Mouse (Mus musculus) kidney, postnatal 36 days (tissue): ENCODE measurements at regions not wholly inside any gene's neighbourhood (a gene's known extent, or its start where the extent isn't known, plus 50 kb on each side); places are given as distances from the start of the nearest gene placed in this dataset.

Experiments used
- DNase-seq, 2 experiments: peaks; one replicate each; pipeline ENCODE4 v3.0.0; 2021 to 2022; ENCODE audit warnings: mixed read lengths in 2 of 2

- no peak for DNase-seq
These were observed 385.8 kb upstream of the Zdhhc25 start for GRCm38 (mm10) chr15:88214286-88214685.

- no peak for DNase-seq
These were observed 370.6 kb upstream of the Zdhhc25 start for GRCm38 (mm10) chr15:88229456-88229855.

DNA sequence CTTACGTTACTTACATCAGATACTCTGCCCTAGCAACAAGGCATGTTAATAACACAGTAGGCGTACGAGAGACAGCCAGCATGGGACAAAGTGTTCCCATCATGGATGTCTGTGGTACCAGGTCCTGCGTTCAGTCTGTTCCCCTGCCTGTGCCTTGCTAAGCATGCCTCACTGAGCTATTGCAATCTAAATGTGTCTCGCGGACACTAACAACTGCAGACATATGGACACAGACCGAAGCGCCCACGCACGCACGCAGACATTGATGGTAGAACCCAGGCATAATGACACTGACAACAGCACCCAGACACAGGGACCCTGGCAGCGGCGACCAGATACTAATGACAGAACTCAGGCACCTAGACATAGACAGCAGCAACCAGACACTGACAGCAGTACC lies 355.5 kb upstream of the Zdhhc25 start:
- no peak for DNase-seq

GRCm38 (mm10) chr15:88245496-88246246 lies 354.4 kb upstream of the Zdhhc25 start:
- no peak for DNase-seq

DNA sequence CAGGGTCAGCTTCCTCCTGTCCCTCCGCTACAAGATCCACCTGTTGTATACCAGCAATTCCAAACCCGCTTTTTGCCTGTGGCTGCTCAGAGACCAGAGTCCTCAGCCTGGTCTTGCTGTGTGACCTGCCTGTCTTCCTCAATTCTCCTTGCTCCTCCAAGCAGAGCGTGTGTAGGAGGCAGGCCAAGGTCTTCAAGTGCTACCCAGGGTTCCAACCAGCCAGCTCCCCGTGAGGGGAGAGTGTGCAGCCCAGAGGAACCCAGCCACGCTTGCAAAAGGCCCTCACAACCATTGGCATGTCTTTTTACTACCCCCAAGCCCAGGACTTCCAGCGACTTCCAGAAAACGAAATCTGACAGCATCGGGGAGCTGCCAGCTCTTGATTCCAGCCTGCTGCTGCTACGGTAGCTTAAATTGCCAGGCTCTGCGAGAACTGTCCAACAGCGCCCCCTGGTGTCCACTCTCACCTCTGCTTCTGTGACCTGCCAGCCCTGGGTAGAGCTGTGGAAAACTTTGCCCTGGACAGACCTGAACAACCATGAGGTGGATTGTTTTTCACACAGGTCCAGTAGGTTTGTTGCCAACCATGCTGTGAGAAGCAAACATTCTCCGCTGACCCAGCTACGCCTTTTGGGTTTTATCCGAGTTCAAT lies 352.0 kb upstream of the Zdhhc25 start:
- peak; percentile 81 to 96 for DNase-seq

DNA sequence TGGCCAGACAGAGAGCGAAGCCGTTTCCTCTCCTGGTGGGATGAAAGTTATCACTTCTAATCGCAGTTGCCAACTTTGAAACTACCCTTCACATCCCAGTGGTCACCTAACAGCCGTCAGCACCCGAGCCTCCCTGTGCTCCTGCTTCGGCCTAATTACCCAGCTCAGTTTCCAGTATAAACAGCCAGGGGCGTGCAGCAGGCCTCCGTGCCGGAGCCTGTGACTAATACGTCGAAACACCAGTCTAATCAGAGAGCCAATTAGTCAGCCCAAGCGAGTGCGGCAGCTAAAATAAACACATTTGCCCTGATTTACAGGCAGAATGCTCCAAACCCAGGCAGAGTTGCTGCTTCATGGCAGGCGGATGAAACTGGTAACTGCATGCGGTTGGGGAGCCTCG lies 312.1 kb upstream of the Zdhhc25 start:
- DNase-seq: no peak

- DNase-seq: no peak
These were observed 311.4 kb upstream of the Zdhhc25 start for GRCm38 (mm10) chr15:88288696-88289095.

- no peak for DNase-seq
These were observed 309.2 kb upstream of the Zdhhc25 start for GRCm38 (mm10) chr15:88290740-88291363.

- no peak for DNase-seq
These were observed 301.0 kb upstream of the Zdhhc25 start for GRCm38 (mm10) chr15:88299061-88299460.

DNA sequence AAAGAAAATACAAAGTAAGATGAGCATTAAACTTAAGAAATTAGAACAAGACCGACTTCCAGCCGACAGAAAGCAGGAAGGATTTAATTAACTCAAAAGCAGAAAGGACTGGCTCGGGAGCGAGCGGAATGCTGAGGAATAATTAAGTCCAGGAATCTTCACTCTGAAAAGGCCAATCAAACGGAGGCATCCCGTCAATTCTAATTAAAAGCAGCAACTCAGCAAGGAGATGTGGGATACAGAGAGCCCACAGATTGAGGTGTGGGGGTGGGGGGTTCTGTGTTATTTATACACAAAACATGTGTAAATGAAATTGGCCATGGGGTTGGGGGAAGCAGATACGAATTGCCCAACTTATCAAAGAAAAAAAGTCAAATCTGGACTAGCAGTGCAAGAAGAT lies 288.9 kb upstream of the Zdhhc25 start:
- no peak for DNase-seq

- no peak for DNase-seq
These were observed 285.2 kb upstream of the Zdhhc25 start for GRCm38 (mm10) chr15:88314810-88315459.

DNA sequence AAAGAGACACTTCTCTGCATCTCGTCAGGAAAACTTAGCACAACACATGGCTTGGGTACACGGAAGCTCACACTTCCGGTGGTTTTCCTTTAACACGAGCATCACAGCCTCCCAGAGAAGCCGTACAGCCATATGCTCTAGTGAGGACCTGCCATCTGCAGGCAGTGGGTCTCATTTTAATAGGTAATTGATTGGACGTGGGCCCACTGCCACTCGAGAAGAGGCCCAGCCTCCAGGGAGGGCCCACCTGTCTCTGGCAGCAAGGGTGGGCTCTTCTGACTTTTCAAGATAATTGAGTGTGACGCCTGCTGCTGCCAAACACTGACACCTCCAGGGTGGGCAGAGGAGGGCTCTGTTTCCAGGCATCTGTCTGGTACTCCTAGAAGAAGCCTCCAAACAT lies 282.1 kb upstream of the Zdhhc25 start:
- no peak for DNase-seq

- DNase-seq: peak in 1 of 2 experiments; percentile 38
These were observed 280.6 kb upstream of the Zdhhc25 start for GRCm38 (mm10) chr15:88319527-88319926.

GRCm38 (mm10) chr15:88323584-88324375 lies 276.3 kb upstream of the Zdhhc25 start:
- peak in 1 of 2 experiments; percentile 5 for DNase-seq

- peak in 1 of 2 experiments; percentile 14 for DNase-seq
These were observed 275.0 kb upstream of the Zdhhc25 start for GRCm38 (mm10) chr15:88325108-88325507.

GRCm38 (mm10) chr15:88353206-88353605 lies 246.9 kb upstream of the Zdhhc25 start:
- DNase-seq: no peak

DNA sequence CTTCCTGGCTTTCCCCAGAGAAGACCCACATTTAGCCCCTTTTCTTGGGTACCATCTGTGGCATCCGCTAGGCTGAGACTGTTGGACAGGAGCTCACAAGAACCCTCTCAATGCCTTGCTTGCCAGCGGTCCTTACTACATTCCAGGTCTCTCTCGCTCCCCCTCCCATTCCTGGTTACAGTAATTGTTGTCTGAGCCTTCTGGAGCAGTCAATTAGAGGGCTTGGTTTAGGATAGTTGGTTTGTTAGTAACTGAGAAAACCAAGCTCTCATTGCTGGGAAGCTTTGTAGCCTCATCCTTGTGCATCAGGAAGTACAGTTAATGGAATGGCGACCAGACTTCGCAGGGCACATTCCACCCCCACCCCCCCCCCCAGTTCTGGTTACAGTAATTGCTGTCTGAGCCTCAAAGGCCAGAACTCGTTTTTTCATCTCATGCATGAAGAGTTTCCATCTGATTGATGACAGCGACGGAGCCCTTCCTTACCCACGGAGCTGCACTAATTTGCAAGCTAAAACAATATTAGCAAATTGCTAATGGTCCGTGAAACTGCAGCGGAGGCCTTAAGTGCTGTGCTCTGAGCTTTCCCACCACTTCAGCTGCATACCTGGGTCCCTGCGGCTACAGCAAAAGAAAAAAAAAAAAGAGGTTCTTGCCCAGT lies 239.6 kb upstream of the Zdhhc25 start:
- DNase-seq: no peak

DNA sequence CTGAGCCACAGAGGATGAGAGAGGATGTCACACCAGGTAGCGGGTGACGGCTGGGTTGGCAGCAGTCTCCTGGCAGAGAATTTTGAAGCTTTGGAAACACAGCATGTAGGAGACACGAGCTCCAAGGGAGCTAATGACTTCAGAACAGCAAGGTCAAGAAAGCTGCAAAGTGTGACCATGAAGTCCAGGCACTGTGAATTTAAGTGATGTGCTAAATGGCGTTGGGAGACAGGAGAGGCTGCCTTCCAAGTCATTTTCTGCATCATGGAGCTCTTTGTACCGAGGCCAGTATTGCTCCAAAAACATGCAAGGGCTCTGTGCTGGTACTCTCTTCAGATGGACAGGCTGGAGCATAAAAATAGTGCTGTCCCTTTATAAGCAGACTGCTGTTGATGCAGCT lies 238.8 kb upstream of the Zdhhc25 start:
- no peak for DNase-seq

DNA sequence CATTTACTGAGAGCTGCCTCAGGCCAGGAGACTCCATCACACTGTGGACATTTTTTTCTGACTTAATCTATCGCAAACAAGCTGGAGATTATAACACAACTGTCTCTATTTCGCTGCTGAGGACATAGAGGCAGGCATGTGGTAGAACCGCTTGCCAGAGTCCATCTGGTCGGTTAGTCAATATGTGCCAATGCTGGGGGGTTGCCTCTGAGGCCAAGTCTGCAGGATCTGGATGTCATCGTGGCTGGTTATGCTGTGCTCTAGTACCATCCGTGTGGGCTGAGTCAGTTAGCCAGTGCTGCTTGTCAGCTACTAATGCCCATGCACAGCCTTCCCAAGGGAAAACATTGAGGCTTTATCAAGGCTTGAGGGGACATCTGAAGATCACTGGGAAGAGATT lies 237.1 kb upstream of the Zdhhc25 start:
- no peak for DNase-seq

DNA sequence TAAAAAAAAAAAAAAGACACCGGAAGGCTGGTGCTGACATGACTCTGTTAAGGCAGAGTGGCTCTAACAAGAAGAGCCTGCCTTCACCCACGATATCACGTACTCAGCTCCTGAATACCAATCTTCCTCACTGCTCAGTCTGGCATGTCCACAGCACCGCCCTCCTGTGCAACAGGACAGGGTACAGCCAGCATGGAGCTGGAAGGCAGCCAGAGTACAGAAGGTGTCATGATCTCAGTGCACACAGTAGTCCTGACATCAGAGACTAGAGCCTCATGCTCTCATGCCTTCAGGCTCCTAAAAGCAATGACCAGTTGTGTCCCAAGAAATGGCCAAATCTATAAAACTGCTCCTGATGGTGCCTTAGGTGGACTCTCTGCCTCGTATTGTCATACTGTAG lies 229.7 kb upstream of the Zdhhc25 start:
- peak; percentile 13 to 45 for DNase-seq

GRCm38 (mm10) chr15:88372039-88372438 lies 228.1 kb upstream of the Zdhhc25 start:
- DNase-seq: no peak

DNA sequence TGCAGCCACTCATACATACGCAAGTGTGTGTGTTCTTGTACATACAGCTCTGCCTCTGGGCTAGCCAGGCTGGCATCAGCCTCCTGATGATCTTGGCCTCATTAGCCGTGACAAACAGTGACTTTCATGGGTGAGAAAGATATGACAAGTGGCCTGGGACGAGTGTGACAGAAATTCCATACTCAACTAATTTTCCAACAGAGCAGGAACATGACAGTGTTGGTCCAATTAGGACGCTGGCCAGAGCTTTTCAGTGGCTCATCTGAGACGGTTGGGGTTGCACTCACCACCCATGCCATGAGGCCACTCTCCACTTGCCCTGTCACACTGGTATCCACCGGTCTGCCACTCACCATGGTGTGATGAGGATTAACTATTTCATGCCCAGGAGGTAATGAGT lies 226.2 kb upstream of the Zdhhc25 start:
- DNase-seq: no peak
